Mouse (Mus musculus) ES-CJ7 (cell line): ENCODE measurements around the gene Per1.
A peak's percentile ranks its signal among the peaks of the same experiment; 100 is the strongest.

Experiments
- DNase-seq: peaks from one replicate; pipeline ENCODE4 v3.0.0; 2011; ENCODE audit warnings: low read depth, low spot score

Per1 gene

DNA sequence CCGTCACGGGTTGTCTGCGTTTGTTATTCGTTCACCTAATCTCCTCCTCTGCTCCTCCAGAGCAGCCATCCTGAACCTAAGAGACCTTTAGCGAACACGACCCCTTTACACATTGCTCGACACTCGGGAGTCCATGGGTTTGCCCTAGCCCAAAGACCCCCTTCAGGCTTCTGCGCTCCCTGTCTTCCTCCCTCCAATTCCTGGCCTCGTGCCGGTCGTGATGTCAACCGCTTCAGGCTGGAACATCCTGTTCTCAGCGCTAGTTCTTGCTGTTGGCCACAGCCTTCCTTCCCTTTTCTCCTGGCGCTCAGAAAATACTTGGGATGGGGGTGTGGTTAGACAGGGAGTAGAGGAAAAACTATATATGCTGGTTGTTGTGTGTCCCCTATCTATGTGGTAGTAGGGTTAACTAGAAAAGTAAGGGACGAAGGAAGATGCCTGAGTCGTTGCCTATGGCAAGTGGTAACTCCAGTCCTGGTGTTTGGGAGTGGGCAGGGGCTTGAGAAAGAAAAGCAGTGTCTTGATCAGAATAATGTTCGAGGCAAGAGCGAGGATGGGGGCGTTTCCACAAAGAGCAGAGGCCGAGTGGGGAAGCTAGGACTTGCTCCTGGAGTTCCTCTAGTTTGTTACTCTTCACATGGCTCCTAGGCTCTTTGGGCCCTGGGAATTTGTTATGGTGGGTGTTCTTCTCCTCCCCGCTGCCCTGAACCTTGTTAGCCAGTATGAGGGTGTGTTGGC, 4.3 kb downstream of the Per1 start:
- DNase-seq: no peak

DNA sequence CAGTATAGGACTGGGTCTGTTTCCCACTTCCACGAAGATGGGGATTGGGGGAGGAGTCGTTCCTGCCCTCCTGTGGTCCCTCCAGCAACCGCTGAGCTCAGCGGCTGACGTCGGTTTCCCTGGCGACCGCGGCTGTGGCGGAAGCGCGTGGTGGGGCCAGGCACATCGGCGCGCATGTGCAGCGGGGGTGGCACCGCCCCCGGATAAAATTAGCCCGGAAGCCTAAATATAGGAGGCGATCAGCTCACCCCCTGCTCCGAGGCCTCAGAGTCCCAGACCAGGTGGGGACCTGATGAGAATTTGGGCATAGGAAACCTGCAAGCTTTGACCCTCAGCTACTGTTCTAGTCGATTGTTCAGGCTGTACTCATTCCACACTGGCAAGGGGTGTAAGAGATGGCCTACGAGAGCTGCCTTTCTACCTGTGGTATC, 4.9 kb downstream of the Per1 start:
- peak; percentile 79 for DNase-seq

DNA sequence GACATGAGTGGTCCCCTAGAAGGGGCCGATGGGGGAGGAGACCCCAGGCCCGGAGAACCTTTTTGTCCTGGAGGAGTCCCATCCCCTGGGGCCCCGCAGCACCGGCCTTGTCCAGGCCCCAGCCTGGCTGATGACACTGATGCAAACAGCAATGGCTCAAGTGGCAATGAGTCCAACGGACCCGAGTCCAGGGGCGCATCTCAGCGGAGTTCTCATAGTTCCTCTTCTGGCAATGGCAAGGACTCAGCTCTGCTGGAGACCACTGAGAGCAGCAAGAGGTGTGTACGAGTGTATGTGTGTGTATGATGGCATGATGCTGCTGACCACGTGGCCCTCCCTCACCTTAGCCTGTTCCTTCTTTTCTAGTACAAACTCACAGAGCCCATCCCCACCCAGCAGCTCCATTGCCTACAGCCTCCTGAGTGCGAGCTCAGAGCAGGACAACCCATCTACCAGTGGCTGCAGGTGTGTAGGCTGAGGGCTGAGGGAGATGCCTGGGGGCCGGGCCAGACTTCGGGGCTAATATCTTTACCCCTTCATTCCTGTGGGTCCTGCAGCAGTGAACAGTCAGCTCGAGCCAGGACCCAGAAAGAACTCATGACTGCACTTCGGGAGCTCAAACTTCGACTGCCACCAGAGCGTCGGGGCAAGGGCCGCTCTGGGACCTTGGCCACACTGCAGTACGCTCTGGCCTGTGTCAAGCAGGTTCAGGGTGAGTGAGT, 5.8 kb downstream of the Per1 start:
- no peak for DNase-seq

DNA sequence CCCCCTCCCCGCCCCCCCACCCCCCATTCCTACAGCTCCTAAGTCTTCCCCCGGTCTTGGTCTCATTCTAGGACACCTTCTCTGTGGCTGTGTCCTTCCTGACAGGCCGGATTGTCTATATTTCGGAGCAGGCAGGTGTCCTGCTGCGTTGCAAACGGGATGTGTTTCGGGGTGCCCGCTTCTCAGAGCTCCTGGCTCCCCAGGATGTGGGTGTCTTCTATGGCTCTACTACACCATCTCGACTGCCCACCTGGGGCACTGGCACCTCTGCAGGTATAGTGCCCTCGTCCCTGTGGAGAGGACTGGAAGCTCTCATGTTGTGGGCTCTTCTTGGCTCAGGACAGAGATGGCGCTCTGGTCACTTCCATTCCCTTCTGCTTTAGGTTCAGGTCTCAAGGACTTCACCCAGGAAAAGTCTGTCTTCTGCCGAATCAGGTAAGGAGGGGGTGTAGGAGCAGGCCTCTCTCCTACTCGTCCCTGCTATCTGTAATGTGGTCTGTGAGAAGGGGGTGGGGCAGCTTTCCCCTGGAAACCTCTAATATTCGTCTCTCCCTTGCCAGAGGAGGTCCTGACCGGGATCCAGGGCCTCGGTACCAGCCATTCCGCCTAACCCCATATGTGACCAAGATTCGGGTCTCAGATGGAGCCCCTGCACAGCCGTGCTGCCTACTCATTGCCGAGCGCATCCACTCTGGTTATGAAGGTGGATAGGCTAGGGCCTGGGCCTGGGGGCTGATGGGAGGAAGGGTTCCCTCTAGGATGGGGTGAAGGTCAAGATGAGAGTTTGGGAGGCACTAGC, 6.8 kb downstream of the Per1 start:
- DNase-seq: no peak

GRCm38 (mm10) chr11:69102403-69102725, 7.3 kb downstream of the Per1 start:
- DNase-seq: no peak

GRCm38 (mm10) chr11:69103121-69103520, 8.1 kb downstream of the Per1 start:
- no peak for DNase-seq

GRCm38 (mm10) chr11:69103531-69104435, 8.8 kb downstream of the Per1 start:
- DNase-seq: no peak

GRCm38 (mm10) chr11:69104487-69104886, 9.5 kb downstream of the Per1 start:
- DNase-seq: no peak

DNA sequence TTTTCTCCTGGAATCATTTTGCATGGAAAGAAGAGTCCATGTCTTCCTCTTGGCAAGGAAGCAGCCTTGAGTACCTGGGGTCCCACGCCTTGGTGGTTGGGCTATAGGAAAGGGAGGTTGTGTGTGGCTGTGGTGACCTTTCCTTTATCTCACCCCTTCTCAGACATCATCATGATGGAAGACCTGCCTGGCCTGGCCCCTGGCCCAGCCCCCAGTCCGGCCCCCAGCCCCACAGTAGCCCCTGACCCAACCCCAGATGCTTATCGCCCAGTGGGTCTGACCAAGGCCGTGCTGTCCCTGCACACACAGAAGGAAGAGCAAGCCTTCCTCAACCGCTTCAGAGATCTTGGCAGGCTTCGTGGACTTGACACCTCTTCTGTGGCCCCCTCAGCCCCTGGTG, 10.2 kb downstream of the Per1 start:
- no peak for DNase-seq

GRCm38 (mm10) chr11:69105796-69106195, 10.8 kb downstream of the Per1 start:
- DNase-seq: no peak

DNA sequence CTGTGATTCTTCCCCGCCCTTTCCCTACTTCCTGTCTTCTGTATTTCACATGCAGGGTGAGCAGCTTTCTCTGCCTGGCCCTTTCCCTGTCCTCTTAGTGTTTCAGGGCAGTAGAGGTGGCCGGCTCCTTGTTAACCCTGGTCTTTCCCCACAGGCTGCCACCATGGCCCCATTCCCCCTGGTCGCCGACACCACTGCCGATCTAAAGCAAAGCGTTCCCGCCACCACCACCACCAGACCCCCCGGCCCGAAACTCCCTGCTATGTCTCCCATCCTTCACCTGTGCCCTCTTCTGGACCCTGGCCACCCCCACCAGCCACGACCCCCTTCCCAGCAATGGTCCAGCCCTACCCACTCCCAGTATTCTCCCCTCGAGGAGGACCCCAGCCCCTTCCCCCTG, 11.3 kb downstream of the Per1 start:
- no peak for DNase-seq

GRCm38 (mm10) chr11:69106842-69107241, 11.8 kb downstream of the Per1 start:
- DNase-seq: no peak

- DNase-seq: no peak
Measured at GRCm38 (mm10) chr11:69107676-69108075, 12.7 kb downstream of the Per1 start.

GRCm38 (mm10) chr11:69108223-69108622, 13.2 kb downstream of the Per1 start:
- DNase-seq: no peak

DNA sequence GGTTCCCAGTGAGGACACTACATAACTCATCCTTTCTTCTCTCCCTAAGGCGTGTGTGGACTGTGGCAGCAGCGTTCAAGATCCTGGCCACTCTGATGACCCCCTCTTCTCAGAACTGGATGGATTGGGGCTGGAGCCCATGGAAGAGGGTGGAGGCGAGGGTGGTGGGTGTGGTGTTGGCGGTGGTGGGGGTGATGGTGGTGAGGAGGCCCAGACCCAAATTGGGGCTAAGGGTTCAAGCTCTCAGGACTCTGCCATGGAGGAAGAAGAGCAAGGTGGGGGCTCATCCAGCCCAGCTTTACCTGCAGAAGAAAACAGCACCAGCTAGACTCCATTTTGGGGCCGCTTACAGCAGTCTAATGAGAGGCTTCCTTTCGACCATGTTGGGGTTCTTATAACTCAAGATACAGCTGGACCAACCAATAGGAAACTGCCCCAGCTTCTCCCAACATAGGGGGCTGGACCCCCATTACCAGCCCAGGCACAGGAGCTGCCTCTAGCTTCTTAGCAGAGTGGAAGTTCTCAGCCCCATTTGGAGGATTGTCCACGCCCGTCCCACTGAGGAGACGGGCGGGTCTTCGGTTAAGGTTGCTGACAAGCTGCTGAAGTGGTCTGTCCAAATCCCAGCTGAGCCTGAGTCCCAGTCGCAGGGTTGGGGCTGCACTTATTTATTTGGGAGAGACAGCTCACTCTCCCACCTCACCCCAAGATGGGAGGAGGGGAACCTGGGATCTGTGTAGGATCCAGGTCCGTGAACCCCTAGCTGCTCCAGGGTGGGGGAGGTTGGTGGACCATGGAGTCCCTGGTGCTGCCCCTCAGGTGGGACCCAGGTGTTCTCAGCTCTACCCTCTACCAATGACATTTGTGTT, 14.2 kb downstream of the Per1 start:
- DNase-seq: no peak

- DNase-seq: peak; percentile 95
Measured at GRCm38 (mm10) chr11:69110319-69111046, 15.5 kb downstream of the Per1 start.

DNA sequence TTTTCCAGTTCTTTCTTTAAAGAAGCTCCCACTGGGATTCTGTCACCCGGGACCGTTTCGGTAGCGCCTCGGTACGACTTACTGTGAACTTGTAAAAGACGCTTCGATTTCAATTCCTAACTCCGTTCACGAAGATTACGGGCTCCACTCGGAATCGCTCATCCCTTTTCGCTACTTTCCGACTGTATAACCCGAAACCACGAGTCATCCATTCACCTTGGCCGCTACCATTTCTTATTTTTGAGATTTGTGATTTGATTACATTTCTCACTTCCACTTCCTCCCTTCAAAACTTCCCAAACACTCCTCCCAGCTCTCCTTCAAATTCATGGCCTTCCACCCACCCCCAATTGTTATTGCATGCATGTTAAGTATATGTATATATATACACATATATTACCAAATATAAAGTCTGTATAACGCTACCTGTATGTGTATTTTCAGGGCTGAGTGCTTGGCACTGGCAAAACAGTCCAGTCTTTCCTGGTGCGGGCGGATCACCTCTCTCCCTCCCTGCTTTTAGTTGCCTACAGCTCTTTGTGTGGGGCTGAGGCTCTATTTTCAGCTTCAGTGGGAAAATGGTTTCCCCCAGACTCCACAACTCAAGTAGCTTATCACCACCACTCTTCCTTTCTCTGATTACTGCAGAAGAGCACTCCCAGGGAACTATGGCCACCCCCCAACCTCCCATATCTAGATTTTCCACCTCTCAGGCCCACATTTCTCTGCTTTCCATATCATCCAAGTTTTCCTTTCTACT, 16.2 kb downstream of the Per1 start:
- DNase-seq: no peak

- DNase-seq: no peak
Measured at GRCm38 (mm10) chr11:69111865-69112264, 16.8 kb downstream of the Per1 start.

GRCm38 (mm10) chr11:69114018-69114417, 19.0 kb downstream of the Per1 start:
- DNase-seq: no peak
